Mouse (Mus musculus): Measurements from ENCODE around the gene Hoxd8. TPM values are rescaled to one million over a fixed set of nuclear protein-coding genes. Genes with fewer than 3 reads are reported as not detected.

Hoxd8 gene
- polyA plus RNA-seq, 1 experiment = not detected

GRCm38 (mm10) chr2:74669230-74669578 is 35.2 kb upstream of the Hoxd8 start:
- H3K4me1 ChIP-seq = peaks cover 50% of the 10 kb centered on the region
- no peak overlapping the region for H3K4me3 ChIP-seq (replicated peaks)
- no peaks in the 10 kb centered on the region for H3K36me3 ChIP-seq (replicated peaks; ENCODE audit: low read length)
- peaks cover 4% of the 10 kb centered on the region; the same call in 1 of the 2 replicates for H3K9me3 ChIP-seq
- peaks cover 94% of the 10 kb centered on the region for H3K27me3 ChIP-seq (replicated peaks)
- no peak for TF ChIP-seq FLI1 (IDR thresholded peaks at IDR 0.05; ENCODE audit: low read length)
- no peak for TF ChIP-seq GATA1 (IDR thresholded peaks at IDR 0.05; ENCODE audit: borderline replicate concordance, low read length)

GRCm38 (mm10) chr2:74669650-74670235 is 34.7 kb upstream of the Hoxd8 start:
- TF ChIP-seq GATA1 (IDR thresholded peaks at IDR 0.05; ENCODE audit: borderline replicate concordance, low read length) (no peak), FLI1 (IDR thresholded peaks at IDR 0.05; ENCODE audit: low read length) (no peak)
- Histone ChIP-seq H3K9me3 (peaks cover 4% of the 10 kb centered on the region; the same call in 1 of the 2 replicates), H3K36me3 (replicated peaks; ENCODE audit: low read length) (no peaks in the 10 kb centered on the region), H3K4me1 (peaks cover 53% of the 10 kb centered on the region), H3K27me3 (replicated peaks) (peaks cover 94% of the 10 kb centered on the region), H3K4me3 (replicated peaks) (no peak overlapping the region)

GRCm38 (mm10) chr2:74670632-74671188 is 33.7 kb upstream of the Hoxd8 start:
- TF ChIP-seq FLI1 (IDR thresholded peaks at IDR 0.05; ENCODE audit: low read length) = no peak
- no peak for TF ChIP-seq GATA1 (IDR thresholded peaks at IDR 0.05; ENCODE audit: borderline replicate concordance, low read length)
- H3K9me3 ChIP-seq = peaks cover 4% of the 10 kb centered on the region; the same call in 1 of the 2 replicates
- H3K27me3 ChIP-seq (replicated peaks) = peaks cover 96% of the 10 kb centered on the region
- no peaks in the 10 kb centered on the region for H3K36me3 ChIP-seq (replicated peaks; ENCODE audit: low read length)
- H3K4me1 ChIP-seq = peaks cover 59% of the 10 kb centered on the region
- no peak overlapping the region for H3K4me3 ChIP-seq (replicated peaks)

- TF ChIP-seq FLI1 (IDR thresholded peaks at IDR 0.05; ENCODE audit: low read length) (no peak), GATA1 (IDR thresholded peaks at IDR 0.05; ENCODE audit: borderline replicate concordance, low read length) (no peak)
- peaks cover 97% of the 10 kb centered on the region for H3K27me3 ChIP-seq (replicated peaks)
- H3K36me3 ChIP-seq (replicated peaks; ENCODE audit: low read length) = no peaks in the 10 kb centered on the region
- H3K9me3 ChIP-seq = peaks cover 4% of the 10 kb centered on the region; the same call in 1 of the 2 replicates
- peak overlapping the region; percentile 93 for H3K4me3 ChIP-seq (replicated peaks)
- peaks cover 59% of the 10 kb centered on the region for H3K4me1 ChIP-seq
These were observed 32.6 kb upstream of the Hoxd8 start for GRCm38 (mm10) chr2:74671847-74672246.

GRCm38 (mm10) chr2:74672481-74673362 is 31.7 kb upstream of the Hoxd8 start:
- TF ChIP-seq FLI1 (IDR thresholded peaks at IDR 0.05; ENCODE audit: low read length) (no peak), GATA1 (IDR thresholded peaks at IDR 0.05; ENCODE audit: borderline replicate concordance, low read length) (no peak)
- H3K9me3 ChIP-seq = peaks cover 4% of the 10 kb centered on the region; the same call in 1 of the 2 replicates
- peaks cover 51% of the 10 kb centered on the region for H3K4me1 ChIP-seq
- no peaks in the 10 kb centered on the region for H3K36me3 ChIP-seq (replicated peaks; ENCODE audit: low read length)
- H3K4me3 ChIP-seq (replicated peaks) = peak overlapping the region; percentile 93
- peaks cover 98% of the 10 kb centered on the region for H3K27me3 ChIP-seq (replicated peaks)

- TF ChIP-seq GATA1 (IDR thresholded peaks at IDR 0.05; ENCODE audit: borderline replicate concordance, low read length) = no peak
- TF ChIP-seq FLI1 (IDR thresholded peaks at IDR 0.05; ENCODE audit: low read length) = no peak
- Histone ChIP-seq H3K4me1 (peaks cover 40% of the 10 kb centered on the region), H3K27me3 (replicated peaks) (peaks cover 98% of the 10 kb centered on the region)
These were observed 30.5 kb upstream of the Hoxd8 start for GRCm38 (mm10) chr2:74673835-74674425.

GRCm38 (mm10) chr2:74674881-74675665 is 29.3 kb upstream of the Hoxd8 start, which contains the start of gene Hoxd12:
Gene Hoxd12 (plus strand): TSS chr2:74675013.
- Histone ChIP-seq H3K4me3 (replicated peaks) (peak within 1 kb of the TSS; percentile 9), H3K4me1 (peaks cover 47% of the 10 kb centered on the region), H3K9me3 (no peaks in the 10 kb centered on the region), H3K27me3 (replicated peaks) (peaks cover 98% of the 10 kb centered on the region), H3K36me3 (replicated peaks; ENCODE audit: low read length) (no peaks in the 10 kb centered on the region)
- TF ChIP-seq GATA1 (IDR thresholded peaks at IDR 0.05; ENCODE audit: borderline replicate concordance, low read length) (no peak), FLI1 (IDR thresholded peaks at IDR 0.05; ENCODE audit: low read length) (no peak)

More at GRCm38 (mm10) chr2:74673835-74674425, 30.5 kb upstream of the Hoxd8 start:
- Histone ChIP-seq H3K4me3 (replicated peaks) (no peak overlapping the region), H3K9me3 (no peaks in the 10 kb centered on the region), H3K36me3 (replicated peaks; ENCODE audit: low read length) (no peaks in the 10 kb centered on the region)

GRCm38 (mm10) chr2:74675666-74676282 is 28.6 kb upstream of the Hoxd8 start:
- TF ChIP-seq GATA1 (IDR thresholded peaks at IDR 0.05; ENCODE audit: borderline replicate concordance, low read length) (no peak), FLI1 (IDR thresholded peaks at IDR 0.05; ENCODE audit: low read length) (no peak)

More at GRCm38 (mm10) chr2:74675666-74676282, 28.6 kb upstream of the Hoxd8 start:
- no peaks in the 10 kb centered on the region for H3K9me3 ChIP-seq
- H3K4me3 ChIP-seq (replicated peaks) = peak overlapping the region; percentile 9
- peaks cover 52% of the 10 kb centered on the region for H3K4me1 ChIP-seq
- peaks cover 99% of the 10 kb centered on the region for H3K27me3 ChIP-seq (replicated peaks)
- H3K36me3 ChIP-seq (replicated peaks; ENCODE audit: low read length) = no peaks in the 10 kb centered on the region
